Mouse (Mus musculus) liver, adult 2 months (tissue): Measurements from ENCODE around the gene Alox12. TPM values are rescaled to one million over a fixed set of nuclear protein-coding genes. Genes with fewer than 3 reads are reported as not detected.

Source experiments
- DNase-seq: peaks from one replicate; pipeline ENCODE4 v3.0.0-alpha.2; 2011; ENCODE audit warnings: low read depth, low spot score; ENCODE audit errors: extremely low read depth
- H3K27ac ChIP-seq: fragments of 200-500 bp; replicated peaks from 2 replicates; pipeline ENCODE4 v1.5.1; 2012; ENCODE audit warnings: low read depth, mild to moderate bottlenecking, control low read depth, inconsistent platforms, low read length; ENCODE audit not compliant: insufficient read depth
- H3K27me3 ChIP-seq: fragments of 200-500 bp; 2 replicates; pipeline ENCODE4 v1.6.1; 2012; ENCODE audit warnings: mild to moderate bottlenecking, moderate library complexity, low read length, inconsistent platforms; ENCODE audit not compliant: control insufficient read depth, insufficient read depth
- H3K36me3 ChIP-seq: fragments of 200-500 bp; 2 replicates; pipeline ENCODE4 v1.6.1; 2012; ENCODE audit warnings: low read length, inconsistent platforms; ENCODE audit not compliant: control insufficient read depth, insufficient read depth
- H3K4me1 ChIP-seq: fragments of 200-500 bp; 2 replicates; pipeline ENCODE4 v1.6.1; 2011; ENCODE audit warnings: low read length; ENCODE audit not compliant: control insufficient read depth, insufficient read depth
- H3K4me3 ChIP-seq: fragments of 200-500 bp; 2 replicates; pipeline ENCODE4 v1.5.1; 2011; ENCODE audit warnings: low read depth, mild to moderate bottlenecking, control low read depth, low read length, moderate library complexity; ENCODE audit not compliant: insufficient read depth
- H3K79me2 ChIP-seq: fragments of 200-500 bp; 2 replicates; pipeline ENCODE4 v1.6.1; 2012; ENCODE audit warnings: inconsistent platforms, mild to moderate bottlenecking, low read length, moderate library complexity; ENCODE audit not compliant: control insufficient read depth, insufficient read depth
- H3K9ac ChIP-seq: fragments of 200-500 bp; 2 replicates; pipeline ENCODE4 v1.6.1; 2012; ENCODE audit warnings: low read depth, mild to moderate bottlenecking, control low read depth, inconsistent platforms, low read length
- CTCF ChIP-seq: fragments of 200-500 bp; IDR thresholded peaks from 2 replicates; pipeline ENCODE4 v1.5.1; 2011; ENCODE audit warnings: low read depth, low read length, control low read depth
- POLR2A ChIP-seq: fragments of 200-500 bp; IDR thresholded peaks from 2 replicates; pipeline ENCODE4 v1.6.1; 2011; ENCODE audit warnings: low read length, control low read depth; ENCODE audit not compliant: insufficient read depth; ENCODE audit errors: extremely low read depth
- WGBS: fragments of 180-500 bp; shearing (Covaris S2); methylation state at CpG from one replicate; pipeline ENCODE4 v1.1.7; 2018; 5-methylcytosine and 5-hydroxymethylcytosine counted together
- polyA plus RNA-seq: library from polyadenylated mRNA; depleted of rRNA; stranded (reverse); fragments of >200 nt; gene quantifications from 2 replicates; pipeline ENCODE4 v1.2.3, GENCODE M21; 2012
- total RNA-seq: library from RNA; depleted of rRNA; stranded (reverse); fragments of >200 nt; gene quantifications from 2 replicates; pipeline ENCODE4 v1.2.3, GENCODE M21; 2014

The Alox12 gene
- total and polyA plus RNA-seq, 2 experiments = 0.09 to 0.28 TPM

DNA sequence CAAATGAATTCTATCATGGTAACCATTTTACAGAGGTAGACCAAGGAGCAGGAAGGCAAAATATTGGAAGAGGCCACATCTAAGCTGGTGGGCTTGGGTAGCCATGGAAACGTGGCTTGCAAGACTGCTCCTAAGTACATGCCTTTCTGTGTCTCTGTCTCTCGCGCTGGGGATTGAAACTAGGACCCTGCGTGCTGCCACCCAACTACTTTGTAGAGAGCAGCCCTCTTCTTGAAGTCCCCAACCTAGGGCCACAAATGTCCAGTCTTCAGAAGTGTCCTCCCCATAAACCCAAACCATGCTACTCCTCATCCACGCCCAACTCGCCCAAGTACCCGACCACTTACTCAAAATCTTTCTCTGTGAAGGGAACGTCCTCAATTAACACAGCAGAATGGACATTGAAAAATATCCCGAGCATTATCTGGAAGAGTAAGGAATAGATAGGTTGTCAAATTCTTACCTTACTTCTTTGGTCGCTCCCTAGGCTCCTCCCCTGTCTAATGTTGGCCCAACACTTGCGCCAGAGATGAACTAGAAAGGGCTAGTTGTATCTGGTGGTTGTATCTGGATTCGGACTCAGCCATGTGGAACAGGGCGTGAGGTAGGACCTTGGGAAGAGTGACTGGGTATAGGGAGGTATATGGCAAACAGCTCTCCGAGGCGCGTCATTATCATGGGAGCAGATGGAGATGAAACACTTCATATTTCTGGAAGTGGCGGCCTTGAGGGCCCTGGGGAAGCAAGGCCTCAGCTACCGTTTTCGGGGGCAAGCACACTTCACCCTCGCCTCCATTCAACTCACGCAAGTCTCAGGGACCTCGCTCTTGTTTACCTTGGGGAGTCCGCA is 16.3 kb downstream of the Alox12 start:
- H3K4me3 ChIP-seq = peak overlapping the region; percentile 95
- H3K4me1 ChIP-seq = peaks cover 7% of the 10 kb centered on the region
- H3K9ac ChIP-seq = peak overlapping the region; percentile 96
- H3K36me3 ChIP-seq = no peaks in the 10 kb centered on the region
- no peaks in the 10 kb centered on the region for H3K27me3 ChIP-seq
- no peak for TF ChIP-seq CTCF
- TF ChIP-seq POLR2A = no peak
- DNase-seq = peak; percentile 65
- H3K79me2 ChIP-seq = peaks cover 3% of the 10 kb centered on the region; the same call in 1 of the 2 replicates
- H3K27ac ChIP-seq = peak overlapping the region; percentile 87
- WGBS = 9% methylated on average over 23 of the region's 23 CpGs

DNA sequence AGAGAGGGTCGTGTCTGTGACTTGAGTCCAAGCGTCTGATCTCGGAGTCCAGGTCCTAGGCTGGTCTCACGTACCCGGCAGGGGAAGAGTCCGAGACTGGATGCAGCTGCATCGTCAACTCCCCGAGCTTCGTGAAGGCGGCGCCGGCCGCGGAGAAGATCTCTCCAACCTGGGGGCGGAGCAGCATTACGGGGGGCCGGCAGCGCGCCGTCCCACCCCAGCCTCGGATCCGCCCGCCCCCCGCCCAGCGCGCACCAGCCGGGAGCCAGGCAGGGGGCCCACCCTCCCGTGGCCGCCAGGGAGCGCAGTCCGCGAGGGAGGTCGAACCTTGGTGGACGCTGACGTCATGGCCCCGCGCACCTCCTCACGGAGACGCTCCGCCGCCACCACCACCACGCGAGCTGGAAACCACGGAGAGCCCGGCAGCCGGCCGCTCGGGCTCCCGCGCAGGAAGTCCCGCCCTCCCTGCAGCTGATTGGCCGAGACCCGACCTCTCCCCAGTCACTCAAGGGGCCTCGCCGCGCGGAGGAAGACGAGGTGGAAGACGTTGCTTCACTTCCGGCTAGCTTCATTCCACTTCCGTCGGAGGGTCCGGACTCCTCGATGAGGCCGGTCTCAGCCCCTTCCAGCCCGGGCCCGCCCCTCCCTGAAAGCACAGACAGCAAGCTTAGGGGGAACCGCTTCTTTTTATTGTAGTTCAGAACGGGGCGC is 17.5 kb downstream of the Alox12 start, which contains the start of gene 0610010K14Rik:
0610010K14Rik (minus strand) TSS at position 458 of the 711 bp plus-strand sequence.
- H3K36me3 ChIP-seq = no peaks in the 10 kb centered on the region
- peak; percentile 70 for TF ChIP-seq CTCF
- peak; percentile 67 for TF ChIP-seq POLR2A
- peaks cover 3% of the 10 kb centered on the region; the same call in 1 of the 2 replicates for H3K79me2 ChIP-seq
- WGBS = 1% methylated on average over 70 of the region's 70 CpGs
- peak within 1 kb of the TSS; percentile 86 for H3K9ac ChIP-seq
- peaks cover 7% of the 10 kb centered on the region for H3K4me1 ChIP-seq
- peak within 1 kb of the TSS; percentile 95 for H3K4me3 ChIP-seq
- peak; percentile 85 for DNase-seq
- H3K27me3 ChIP-seq = no peaks in the 10 kb centered on the region
- H3K27ac ChIP-seq = peak within 1 kb of the TSS; percentile 84

DNA sequence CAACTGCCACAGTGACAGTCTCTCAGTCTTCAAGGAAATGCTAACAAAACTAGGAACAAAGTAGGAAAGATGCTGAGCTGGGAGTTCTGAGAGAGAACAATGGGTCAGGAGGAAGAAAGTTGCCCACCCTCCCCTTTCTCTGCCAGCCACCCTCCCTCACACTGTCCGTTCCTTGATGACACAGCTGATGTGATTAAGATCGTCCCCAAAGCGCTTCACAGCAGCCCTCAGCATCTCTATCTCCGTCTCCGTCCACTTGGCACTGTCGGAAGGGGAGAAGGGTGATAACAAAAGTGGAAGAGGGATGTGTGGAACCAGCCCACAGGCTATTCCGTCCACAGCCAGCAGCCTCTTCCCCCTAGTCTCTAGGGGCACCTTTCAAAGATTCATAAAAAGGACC is 18.4 kb downstream of the Alox12 start:
- DNase-seq = no peak
- Histone ChIP-seq H3K4me3 (no peak overlapping the region), H3K27ac (0 out of 2 replicates have a peak overlapping the region, but pooled peaks have one; percentile 5), H3K9ac (no peak overlapping the region), H3K27me3 (no peaks in the 10 kb centered on the region), H3K4me1 (peaks cover 7% of the 10 kb centered on the region), H3K36me3 (no peaks in the 10 kb centered on the region), H3K79me2 (peaks cover 3% of the 10 kb centered on the region; the same call in 1 of the 2 replicates)
- TF ChIP-seq CTCF (no peak), POLR2A (no peak)
- WGBS = 73% methylated on average over 7 of the region's 7 CpGs

DNA sequence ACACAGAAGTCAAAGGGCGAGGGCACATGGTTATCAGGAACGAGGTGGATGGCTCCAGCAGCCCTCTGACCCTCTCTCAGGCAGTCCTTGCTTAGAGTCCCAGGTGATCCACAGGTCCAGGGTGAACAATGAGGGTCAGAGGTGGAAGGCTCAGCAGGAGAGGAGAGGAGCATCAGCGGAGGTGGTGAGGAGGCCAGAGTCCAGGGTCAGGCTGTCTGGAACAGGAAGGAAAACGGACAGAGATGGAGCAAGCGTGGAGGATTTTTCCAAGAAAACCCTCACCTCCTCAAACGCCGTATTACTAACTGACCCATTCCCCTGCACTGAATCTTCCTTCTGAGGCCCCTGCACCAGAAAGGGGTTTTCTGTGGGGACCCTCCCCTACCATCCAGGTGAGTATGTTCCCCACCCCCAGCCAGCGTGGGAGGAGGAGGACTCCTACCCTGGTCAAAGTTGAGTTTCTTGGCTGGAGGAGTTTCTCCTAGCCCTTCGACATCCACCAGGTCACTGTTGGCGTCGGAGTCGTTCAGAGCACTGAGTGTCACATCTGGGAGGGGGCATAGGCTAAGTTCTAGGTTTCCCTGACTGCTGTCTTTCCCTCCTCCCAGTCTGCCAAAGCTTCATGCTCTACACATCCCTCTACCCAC is 19.8 kb downstream of the Alox12 start:
- no peak overlapping the region for H3K9ac ChIP-seq
- no peak for DNase-seq
- H3K27ac ChIP-seq = no peak overlapping the region
- WGBS = 76% methylated on average over 12 of the region's 12 CpGs
- peaks cover under 1% of the 10 kb centered on the region; the same call in 1 of the 2 replicates for H3K79me2 ChIP-seq
- H3K4me1 ChIP-seq = peaks cover 7% of the 10 kb centered on the region
- H3K36me3 ChIP-seq = no peaks in the 10 kb centered on the region
- H3K27me3 ChIP-seq = no peaks in the 10 kb centered on the region
- no peak overlapping the region for H3K4me3 ChIP-seq
- TF ChIP-seq CTCF (no peak), POLR2A (no peak)

DNA sequence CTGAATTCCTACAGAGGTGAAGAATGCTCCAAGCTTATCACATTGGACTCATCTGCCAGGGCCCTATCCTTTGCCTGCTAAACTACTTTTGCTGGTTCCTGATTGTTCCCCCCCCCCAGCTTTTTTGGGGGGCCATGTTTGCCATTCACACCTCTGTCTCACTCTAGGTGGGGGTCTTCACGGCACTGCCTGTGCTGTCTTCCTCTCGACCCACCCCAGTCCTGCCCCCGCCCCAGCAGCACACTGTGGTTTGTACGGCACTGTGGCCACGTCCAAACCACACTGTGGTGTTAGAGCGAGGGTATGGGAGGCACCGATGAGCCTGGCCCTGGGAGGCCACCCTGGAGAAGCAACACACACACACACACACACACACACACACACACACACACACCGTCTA is 20.7 kb downstream of the Alox12 start:
- no peaks in the 10 kb centered on the region for H3K27me3 ChIP-seq
- no peak overlapping the region for H3K4me3 ChIP-seq
- no peak for DNase-seq
- H3K79me2 ChIP-seq = no peaks in the 10 kb centered on the region; the same call in 1 of the 2 replicates
- 88% methylated on average over 8 of the region's 8 CpGs for WGBS
- no peak overlapping the region for H3K27ac ChIP-seq
- peaks cover 7% of the 10 kb centered on the region for H3K4me1 ChIP-seq
- H3K9ac ChIP-seq = no peak overlapping the region
- H3K36me3 ChIP-seq = no peaks in the 10 kb centered on the region
- TF ChIP-seq POLR2A = no peak
- no peak for TF ChIP-seq CTCF
